Mouse (Mus musculus): ENCODE data around the gene Slc9a9.

The Slc9a9 gene

DNA sequence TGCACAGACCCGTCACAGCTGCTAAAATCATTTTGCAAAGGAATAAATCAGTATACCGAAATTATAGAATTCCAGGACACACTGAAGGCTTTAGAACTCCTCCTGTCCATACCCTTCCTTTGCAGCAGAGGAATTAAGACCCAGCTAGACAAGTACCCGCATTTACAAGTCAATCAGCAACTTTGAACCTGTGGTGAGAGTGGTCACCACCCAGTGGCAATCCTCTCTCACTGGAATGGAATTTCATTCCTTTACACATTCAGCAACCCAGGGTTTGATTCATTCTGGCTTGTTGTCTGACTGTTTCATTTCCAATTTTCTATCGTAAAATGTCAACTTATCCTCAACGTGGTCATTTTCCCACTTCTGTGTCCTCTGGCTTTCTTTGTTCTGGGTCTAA lies 67.5 kb downstream of the Slc9a9 start:
- no peak for DNase-seq

DNA sequence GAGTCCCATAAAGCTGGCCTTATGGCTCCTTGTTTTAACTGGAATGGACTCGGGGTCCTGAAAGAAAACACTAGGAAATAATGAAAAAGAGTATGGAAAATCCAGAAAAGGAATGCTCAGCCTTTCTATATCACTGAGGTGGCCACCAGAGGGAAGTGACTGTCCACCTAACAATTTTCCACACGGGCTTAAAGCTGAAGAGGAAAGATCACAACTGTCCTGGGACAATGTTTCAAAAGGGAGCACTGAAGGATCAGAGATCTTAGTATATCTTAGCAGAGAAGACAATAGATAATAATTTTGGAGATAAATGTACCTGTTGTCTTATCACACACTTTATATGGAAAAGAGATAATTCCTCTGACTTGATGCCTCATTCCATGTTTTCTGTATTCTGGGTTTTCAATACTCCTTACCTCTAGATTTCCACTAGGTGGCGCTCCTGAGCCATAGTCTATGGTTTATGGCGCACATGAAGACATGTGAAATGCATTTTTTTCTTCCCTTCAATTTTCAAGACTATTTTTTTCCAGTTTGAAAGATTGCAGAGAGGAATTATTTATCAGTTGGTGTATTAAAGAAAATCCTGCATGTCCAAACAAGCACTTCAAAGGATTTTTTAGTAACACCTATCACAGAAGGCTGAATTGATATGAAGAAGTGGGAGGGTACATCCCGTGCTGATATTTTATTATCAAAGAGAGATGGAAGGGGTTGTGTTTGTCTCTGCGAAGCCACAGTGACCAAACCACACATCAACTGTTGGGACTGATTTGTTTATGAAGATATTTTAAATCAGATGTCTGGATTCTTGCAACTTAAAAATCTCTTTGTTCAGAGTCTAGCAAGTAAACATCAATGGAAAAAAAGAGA lies 69.1 kb downstream of the Slc9a9 start:
- DNase-seq: peak; percentile 80

DNA sequence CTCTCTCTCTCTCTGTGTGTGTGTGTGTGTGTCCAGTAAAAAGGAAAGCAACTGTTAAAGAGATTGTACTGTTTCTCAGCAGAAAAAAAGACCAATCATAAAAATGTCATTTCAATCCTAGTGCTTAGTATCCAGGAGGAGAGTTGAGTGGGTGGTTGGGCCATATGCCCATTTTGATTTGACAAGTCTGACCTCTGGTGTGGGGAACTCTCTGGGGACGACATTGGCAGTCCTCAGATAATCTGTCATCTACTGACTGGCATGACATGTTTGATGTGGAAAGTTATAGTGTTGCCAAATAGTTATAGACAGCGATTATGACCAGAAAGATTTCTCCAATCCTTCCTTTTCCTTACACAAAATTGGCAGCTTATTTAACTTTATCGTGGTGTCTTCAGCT lies 71.1 kb downstream of the Slc9a9 start:
- no peak for DNase-seq

DNA sequence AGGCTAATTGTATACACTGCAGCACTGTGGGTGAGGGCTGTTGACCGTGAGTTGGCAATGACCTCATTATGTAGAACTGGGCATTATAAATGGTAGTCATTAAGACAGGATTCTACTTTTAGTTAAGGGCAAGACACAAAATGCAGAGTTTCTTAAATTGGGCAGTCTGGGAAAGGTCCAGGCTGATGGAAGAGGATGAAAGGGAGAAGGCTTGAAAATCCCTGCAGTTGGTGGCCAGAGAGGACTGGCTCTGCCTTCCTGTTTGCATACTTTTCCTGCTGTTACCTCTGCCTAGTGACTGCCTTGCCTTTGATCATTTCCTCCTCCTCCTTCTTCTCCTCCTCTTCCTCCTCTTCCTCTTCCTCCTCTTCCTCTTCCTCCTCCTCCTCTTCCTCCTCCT lies 73.6 kb downstream of the Slc9a9 start:
- DNase-seq: no peak

DNA sequence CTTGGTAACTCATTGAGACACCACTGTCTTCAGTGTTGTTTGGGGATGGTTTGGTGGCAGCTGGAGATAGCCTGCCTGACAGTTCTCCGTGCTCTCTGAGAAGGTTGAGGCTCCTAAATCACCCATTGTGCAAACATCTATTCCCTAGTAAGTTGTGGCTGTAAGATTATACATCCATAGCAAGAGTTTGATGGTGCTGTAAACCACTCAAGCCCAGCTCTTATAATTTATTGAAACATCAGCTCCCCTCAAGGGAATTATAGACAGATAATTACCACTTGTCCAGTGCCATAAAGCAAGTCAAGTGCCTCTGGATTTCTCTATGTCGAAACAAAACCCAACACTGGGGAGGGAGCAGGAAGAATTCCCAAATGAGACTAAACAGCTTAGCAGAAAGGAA lies 78.8 kb downstream of the Slc9a9 start:
- DNase-seq: no peak

DNA sequence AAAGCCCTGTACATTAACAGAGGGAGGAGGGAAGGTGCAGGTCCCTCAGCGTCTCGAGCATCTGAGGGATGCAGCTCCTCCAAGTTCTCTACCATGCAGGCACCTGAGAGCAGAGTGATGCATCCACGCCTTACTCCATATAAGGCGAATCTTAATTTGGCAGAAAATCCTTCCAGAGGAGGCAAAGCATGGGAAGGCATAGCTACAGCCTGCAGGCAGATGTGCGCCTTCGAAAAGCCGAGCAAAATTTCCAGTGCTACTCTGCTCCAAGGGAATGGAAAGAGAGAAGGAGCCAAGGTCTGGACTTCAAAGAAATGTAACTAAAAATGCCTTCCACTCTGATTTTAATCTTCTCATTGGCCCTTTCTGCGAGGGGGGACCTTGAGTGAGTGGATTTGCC lies 80.5 kb downstream of the Slc9a9 start:
- DNase-seq: no peak

DNA sequence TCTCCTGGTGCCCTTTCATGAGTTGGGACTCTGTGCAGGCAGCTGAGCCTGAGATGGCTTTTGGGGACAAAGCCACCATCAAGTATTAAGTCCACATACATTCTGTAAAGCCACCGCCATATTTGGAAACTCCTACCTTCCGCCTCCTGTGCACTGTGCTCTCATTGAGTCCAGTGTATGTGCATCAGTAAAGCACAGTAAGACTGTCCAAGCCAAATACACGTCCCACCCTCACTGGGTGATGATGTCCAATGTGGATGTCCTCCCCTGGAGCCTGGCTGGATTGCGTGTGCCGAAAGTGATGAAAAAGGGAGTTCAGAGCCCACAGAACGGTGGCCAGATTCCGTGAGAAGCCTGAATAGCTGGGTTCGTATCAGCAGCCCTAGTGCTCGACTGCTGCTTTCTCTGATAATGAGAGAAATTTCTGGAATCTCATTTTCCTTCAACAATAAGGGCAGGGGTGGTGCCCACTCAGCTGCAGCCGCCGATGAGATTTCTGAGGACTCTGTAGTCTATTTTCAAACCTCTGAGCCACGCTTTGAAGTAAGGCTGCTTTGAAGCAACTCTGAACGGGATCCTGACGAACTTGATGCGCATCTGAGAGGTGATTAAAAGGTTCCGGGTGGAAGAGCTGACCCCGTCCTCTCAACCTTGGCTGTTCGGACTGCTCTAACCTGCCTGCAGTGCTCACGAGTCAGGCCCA lies 81.4 kb downstream of the Slc9a9 start:
- no peak for DNase-seq

DNA sequence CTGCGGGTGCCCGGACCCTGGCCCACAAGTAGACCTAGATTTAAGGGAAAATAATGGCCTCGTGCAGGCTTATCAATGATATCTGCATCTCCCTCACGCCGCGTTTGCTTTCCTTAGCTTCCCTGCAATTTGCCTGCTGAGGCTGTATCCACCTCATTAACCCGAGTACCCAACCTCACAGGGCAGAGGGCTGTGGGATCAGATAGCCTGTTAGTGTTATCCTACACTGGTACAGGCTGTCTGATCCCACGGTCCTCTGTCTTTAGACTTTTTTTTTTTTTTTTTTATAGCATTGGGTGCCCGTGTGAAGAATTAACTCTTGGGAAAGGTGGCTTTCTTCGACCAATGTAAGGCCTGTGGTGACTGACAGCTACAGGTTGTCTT lies 81.9 kb downstream of the Slc9a9 start:
- no peak for DNase-seq

DNA sequence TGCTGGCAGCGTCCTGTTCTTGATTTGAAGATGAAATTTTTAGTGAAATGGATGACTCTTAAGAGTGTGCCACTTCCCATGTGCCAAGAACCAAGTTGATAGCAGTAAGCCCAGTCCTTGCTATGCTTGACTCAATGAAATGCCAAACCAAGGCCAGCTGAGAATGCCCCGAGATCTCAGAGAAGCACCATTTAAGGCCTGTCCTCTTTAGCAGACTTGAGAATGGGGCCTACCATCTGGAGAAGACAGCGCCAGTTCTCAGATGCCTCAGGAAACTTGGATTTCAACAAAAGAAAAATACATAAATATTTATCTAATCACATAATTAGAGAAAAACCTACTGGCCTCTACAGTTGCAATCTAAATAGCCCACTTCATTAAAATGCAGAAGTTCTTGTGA lies 82.4 kb downstream of the Slc9a9 start:
- DNase-seq: no peak

DNA sequence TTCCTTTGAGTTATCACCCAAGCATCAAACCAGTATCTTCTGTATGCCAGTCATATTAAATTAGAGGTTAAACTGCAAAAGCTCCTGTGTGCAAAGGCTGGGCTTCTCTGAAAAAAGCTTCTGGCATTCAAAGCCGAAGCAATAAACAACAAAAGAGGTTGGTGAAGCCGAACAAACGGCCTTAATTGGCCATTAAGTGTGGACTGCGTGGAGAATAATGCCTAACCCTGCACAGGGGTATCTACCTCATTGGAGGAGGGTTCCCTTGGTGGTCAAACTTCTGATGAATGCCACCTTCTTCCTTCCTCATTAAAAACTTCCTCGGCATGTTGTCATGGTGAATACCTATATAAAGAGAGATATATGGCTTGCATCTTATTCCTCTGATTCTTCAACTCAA lies 90.2 kb downstream of the Slc9a9 start:
- DNase-seq: no peak

DNA sequence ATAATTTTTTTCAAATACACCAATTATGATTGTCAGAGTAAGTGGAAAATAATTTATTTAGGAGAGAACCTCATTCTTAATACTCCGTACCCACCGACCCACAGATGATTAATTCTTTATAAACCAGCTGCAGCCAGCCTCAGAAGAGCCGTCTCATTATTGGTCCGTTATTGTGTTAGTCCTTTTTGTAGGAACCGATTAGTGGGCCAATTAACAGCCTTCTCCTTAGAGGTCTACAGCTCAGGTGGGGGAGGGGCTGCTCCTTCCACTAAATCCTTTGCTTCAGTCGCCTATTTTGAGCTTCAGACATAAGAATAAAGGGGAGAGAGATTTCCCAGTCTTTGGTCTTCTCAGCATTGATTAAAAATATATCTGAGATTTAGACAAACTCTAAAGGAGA lies 98.4 kb downstream of the Slc9a9 start:
- DNase-seq: no peak

DNA sequence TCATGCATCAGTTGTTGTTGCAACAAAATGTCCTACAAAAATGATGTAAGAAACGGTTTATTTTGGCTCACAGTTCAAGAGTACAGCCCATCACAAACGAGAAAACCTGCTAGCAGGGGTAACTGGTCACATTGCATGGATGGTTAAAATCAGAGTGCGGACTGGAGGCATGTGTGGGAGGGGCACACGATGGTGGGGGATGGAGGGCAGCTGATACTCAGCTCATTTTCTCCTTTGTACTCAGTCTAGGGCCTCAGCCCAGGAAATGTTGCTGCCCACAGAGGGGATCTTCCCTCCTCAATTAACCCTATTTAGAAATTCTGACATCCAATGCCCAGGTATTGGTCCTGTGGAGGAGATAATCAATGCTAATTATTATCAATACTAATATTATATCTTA lies 98.8 kb downstream of the Slc9a9 start:
- DNase-seq: no peak

DNA sequence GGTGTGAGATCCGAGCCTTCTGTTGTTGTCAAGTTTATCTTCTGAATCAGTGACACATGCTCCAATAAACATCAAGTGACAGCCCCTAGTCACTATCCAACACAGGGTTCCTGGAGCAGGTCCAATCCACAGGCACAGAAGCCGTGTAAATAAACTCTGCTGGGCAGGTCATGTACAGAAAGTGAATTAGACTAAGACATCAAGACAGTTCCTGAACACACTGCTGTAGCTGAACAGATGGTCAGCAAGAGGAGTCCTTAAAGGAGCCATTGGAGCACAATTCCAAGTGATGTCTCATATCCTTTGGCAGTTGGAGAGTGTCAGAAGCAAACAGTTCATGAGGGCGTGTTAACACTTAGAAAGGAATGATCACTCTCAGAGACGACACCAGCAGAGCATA lies 103.6 kb downstream of the Slc9a9 start:
- DNase-seq: peak; percentile 93

DNA sequence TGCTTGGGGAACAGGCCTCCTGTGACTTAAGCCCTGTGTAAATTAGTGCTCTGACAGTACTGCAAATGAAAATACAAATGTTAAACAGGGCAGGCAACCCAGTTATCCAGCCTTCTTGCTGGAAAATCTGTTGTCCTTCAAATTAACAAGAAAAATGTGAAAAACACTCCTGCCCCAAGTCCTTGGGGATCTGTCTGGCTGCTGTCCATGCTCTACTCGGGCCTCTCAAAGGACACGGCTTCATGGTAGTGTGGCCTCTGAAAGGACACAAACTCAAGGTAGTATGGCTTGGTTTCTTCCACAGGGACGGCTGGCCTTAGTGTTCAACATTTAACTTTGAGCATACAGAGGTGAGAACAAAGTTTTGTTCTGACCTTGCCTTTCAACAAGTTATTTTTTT lies 118.6 kb downstream of the Slc9a9 start:
- no peak for DNase-seq

DNA sequence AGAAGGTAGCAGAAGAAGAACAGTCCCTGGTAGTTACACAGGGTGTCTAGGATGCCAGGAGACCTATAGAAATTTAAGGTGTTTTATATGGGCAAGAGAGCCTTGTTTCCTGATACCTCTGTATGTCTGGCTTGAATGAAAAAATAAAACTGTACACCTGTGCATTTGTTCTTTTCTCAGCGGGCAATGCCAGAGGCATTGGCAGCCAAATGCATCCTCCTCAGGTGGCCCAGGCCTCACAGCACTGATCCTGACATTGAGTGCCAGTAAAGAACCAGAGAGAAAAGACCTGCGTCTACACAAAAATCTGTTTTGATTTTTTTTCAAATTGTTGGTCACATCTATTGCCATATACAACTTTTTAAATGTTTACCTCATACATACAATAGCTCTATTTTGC lies 121.3 kb downstream of the Slc9a9 start:
- DNase-seq: peak; percentile 85

DNA sequence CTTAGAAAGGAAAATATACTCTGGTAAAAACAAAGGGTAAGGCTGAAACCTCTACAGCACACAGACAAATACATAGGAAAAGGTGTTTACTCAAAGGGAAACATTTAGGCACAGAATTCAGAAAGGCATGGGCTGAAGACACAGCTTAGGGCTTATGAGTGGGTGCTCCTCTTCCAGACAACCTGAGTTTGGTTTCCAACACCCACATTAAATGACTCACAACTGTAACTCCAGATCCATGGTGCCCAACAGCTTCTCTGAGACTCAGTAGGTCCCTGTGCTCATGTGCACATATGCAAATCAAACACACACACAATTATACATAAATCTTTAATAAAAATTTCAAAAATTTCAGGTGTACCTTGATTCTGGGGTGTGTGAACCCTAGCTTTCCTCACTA lies 133.4 kb downstream of the Slc9a9 start:
- DNase-seq: no peak

DNA sequence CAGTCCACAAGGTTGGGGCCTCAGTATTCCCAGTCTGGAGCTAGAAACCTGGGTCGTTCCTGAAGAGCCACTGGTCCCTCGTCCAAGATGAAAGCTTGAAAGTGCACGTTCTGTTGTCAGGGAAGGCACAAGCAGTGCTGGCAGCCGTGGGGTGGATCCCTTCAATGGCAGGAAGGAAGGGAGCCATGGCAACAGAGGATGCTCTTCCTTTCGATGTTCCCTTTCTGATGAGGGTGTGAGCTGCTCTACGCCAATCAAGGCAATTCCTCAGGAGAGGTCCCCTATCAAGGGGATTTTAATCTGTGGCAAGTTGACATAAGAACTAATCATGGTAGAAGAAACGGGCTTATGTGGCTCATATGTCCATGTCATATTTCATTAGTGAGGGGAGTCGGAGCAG lies 135.8 kb downstream of the Slc9a9 start:
- no peak for DNase-seq

DNA sequence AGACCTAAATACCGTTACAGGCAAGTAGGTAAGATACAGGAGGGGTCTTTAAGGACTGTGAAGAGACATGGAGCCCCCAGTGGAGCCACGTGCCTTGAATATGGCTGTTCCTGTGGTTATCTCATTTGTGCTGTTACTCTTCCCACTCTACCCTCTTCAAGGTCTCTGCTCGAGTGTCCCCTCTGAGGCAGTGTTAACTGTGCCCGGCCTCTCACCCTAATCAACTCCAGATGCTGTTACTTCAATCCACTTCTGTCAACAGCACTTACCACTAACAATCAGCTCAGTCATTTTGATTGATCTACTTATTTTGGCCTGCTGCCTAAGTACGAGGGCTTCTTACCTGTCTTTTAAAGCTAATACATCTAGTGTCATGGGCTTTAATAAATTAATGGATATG lies 145.8 kb downstream of the Slc9a9 start:
- no peak for DNase-seq

DNA sequence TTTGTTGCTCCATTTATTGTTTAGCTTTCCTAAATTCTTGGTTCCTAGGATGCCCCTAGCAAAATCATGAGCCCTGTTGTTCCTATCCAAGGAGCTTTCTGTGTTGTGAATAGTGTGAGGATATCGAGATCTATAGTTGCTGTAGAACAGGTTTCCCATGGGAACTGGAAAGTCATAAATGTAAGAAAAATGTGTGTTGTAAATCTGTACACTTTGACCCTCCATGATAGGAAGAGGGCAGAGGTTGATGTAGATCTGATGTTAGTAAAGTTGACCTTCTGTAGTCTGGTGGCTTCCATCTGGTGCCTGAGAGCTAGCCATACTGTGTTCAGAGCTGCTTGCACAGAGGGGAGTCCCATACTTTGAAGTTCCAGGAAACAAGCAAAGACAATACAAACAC lies 151.6 kb downstream of the Slc9a9 start:
- no peak for DNase-seq

DNA sequence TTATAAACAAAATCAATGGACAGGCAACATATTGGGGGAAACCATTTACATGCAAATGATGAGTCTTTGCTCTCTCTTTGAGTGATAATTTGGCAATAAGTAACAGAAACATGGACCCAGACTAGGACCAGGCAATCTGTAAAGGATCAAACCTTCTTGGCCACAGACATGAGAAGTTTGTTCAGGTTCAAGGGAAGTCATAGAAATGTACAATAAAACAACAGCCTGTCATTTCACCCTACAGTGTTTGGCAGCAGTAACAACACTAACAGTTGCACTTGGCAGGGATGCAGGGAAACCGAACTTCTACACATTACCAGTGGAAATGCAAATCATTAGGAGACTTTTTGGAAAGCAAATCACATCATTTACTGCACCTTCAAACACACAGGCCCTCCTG lies 164.1 kb downstream of the Slc9a9 start:
- no peak for DNase-seq

DNA sequence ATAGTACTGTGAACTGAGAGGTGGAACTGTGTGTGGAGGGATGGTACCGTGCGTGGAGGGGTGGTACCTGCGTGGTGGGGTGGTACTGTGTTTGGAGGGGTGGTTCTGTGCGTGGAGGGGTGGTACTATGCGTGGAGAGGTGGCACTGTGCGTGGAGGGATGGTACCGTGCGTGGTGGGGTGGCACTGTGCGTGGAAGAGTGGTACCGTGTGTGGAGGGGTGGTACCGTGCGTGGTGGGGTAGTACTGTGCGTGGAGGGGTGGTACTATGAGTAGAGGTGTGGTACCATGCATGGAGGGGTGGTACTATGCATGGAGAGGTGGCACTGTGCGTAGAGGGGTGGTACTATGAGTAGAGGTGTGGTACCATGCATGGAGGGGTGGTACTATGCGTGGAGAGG lies 167.7 kb downstream of the Slc9a9 start:
- no peak for DNase-seq

DNA sequence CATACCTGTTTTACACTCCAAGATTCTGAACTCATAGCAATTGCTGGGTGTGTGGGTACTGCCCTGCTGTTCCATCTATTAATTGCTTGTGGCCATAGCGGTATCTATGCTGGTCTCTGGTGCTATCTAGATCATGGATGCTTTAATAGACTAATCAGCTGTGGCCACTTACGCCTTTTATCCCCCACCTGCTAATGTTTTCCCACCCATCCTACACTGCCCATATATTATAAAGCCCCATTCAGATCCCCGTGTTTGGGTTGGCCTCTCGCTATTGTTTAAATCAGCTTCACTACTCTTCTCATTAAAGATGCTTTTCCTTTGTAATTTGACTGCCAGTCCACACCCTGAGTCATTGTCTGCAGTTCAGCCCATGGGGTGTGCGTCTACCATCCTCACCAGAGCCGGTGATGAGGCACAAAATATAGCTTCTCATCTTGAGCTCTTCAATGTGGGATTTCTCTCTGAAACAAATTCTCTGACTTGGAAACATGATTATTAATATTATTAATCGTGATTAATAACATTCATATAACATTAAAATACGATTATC lies 168.8 kb downstream of the Slc9a9 start:
- DNase-seq: no peak

DNA sequence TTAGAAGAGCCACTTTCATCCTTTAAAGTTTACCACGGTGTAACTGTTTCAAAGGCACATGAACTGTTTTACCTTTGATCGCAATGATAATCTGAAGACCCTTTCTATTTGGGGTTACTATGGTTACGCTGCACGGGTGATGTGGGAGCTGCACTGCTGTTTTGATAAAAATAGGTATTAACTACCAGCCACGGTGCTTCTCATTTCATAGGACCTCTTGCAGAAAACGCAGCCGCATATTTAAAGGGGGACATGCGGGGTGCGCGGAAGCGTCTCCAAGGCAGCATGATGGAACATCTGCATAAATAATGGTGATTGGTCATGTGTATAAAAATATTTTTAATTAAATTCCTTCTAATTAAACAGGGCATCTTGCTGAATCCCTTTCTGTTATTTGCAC lies 169.5 kb downstream of the Slc9a9 start:
- DNase-seq: no peak

DNA sequence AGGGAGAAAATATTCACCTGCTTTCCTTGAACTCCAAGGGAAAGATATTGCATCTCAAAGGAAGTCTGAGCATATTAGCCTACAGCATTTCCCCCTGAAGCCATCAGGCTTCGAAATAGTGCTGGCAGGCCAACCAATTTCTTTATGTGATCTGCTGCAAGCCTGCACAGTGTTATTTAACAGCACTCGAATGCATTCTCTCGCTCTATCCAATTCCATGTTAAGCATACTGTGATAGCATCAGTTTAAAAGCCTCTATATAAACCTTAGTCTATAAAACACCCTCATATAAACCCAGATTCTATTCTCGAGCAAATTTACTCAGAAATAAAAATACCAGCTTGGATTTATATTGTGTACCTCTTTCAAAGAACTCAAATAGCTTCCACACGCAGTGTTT lies 170.7 kb downstream of the Slc9a9 start:
- DNase-seq: no peak
